Mouse (Mus musculus) intestine, embryonic 15.5 days (tissue): ENCODE data around the gene Slc22a23. TPM values are rescaled to one million over a fixed set of nuclear protein-coding genes. Genes with fewer than 3 reads are reported as not detected.
A peak's percentile ranks its signal among the peaks of the same experiment; 100 is the strongest.

Experiments
- ATAC-seq: fragments of 200-750 bp; cut with Nextera tagmentation; 2 replicates; pipeline ENCODE4 v1.8.0; 2017; ENCODE audit warnings: moderate TSS enrichment, moderate library complexity
- H3K27ac ChIP-seq: fragments of 300-500 bp; sonication (generic); 2 replicates; pipeline ENCODE4 v1.5.1; 2015; ENCODE audit warnings: mild to moderate bottlenecking, inconsistent platforms
- H3K27me3 ChIP-seq: fragments of 300-500 bp; sonication (generic); replicated peaks from 2 replicates; pipeline ENCODE4 v1.6.1; 2015; ENCODE audit warnings: inconsistent platforms
- H3K36me3 ChIP-seq: fragments of 300-500 bp; sonication (generic); 2 replicates; pipeline ENCODE4 v1.6.1; 2015; ENCODE audit warnings: inconsistent platforms
- H3K4me1 ChIP-seq: fragments of 300-500 bp; sonication (generic); replicated peaks from 2 replicates; pipeline ENCODE4 v1.6.1; 2015; ENCODE audit warnings: inconsistent platforms
- H3K4me2 ChIP-seq: fragments of 300-500 bp; sonication (generic); replicated peaks from 2 replicates; pipeline ENCODE4 v1.6.1; 2015; ENCODE audit warnings: mild to moderate bottlenecking, inconsistent platforms
- H3K4me3 ChIP-seq: fragments of 300-500 bp; sonication (generic); replicated peaks from 2 replicates; pipeline ENCODE4 v1.5.1; 2015; ENCODE audit warnings: inconsistent platforms
- H3K9ac ChIP-seq: fragments of 300-500 bp; sonication (generic); 2 replicates; pipeline ENCODE4 v1.6.1; 2015; ENCODE audit warnings: inconsistent platforms
- H3K9me3 ChIP-seq: fragments of 300-500 bp; sonication (generic); 2 replicates; pipeline ENCODE4 v1.6.1; 2016; ENCODE audit warnings: inconsistent platforms
- WGBS: fragments of 180-500 bp; shearing (Covaris S2); methylation state at CpG from one replicate; pipeline ENCODE4 v1.1.7; 2015; 5-methylcytosine and 5-hydroxymethylcytosine counted together
- polyA plus RNA-seq: library from polyadenylated mRNA; unstranded; fragments of >200 nt; fragmentation: Nextera tagmentation; extraction: Ambion mirVana; gene quantifications from 2 replicates; pipeline ENCODE4 v1.2.1, GENCODE M21; 2015

The Slc22a23 gene
- polyA plus RNA-seq, 1 experiment from 2014 or later = 3.2 TPM

GRCm38 (mm10) chr13:34253736-34254135 lies 91.2 kb downstream of the Slc22a23 start:
- no peak for ATAC-seq
- WGBS = 84% methylated on average over 3 of the region's 3 CpGs
- Histone ChIP-seq H3K4me1 (peaks cover 15% of the 10 kb centered on the region), H3K36me3 (no peaks in the 10 kb centered on the region), H3K27ac (no peak overlapping the region), H3K9me3 (no peaks in the 10 kb centered on the region), H3K4me3 (no peak overlapping the region), H3K9ac (no peak overlapping the region), H3K27me3 (no peaks in the 10 kb centered on the region), H3K4me2 (no peak overlapping the region)

GRCm38 (mm10) chr13:34248941-34249920 lies 95.8 kb downstream of the Slc22a23 start:
- H3K4me1 ChIP-seq = peaks cover 9% of the 10 kb centered on the region
- H3K27me3 ChIP-seq = no peaks in the 10 kb centered on the region
- 65% methylated on average over 15 of the region's 15 CpGs for WGBS
- no peaks in the 10 kb centered on the region for H3K36me3 ChIP-seq
- no peak overlapping the region for H3K4me2 ChIP-seq
- no peak overlapping the region for H3K9ac ChIP-seq
- H3K9me3 ChIP-seq = no peaks in the 10 kb centered on the region
- ATAC-seq = peak; percentile 41; the same call in 1 of the 2 replicates
- H3K27ac ChIP-seq = no peak overlapping the region
- no peak overlapping the region for H3K4me3 ChIP-seq

GRCm38 (mm10) chr13:34248107-34248506 lies 96.9 kb downstream of the Slc22a23 start:
- Histone ChIP-seq H3K4me2 (no peak overlapping the region), H3K9ac (no peak overlapping the region), H3K27me3 (no peaks in the 10 kb centered on the region), H3K4me1 (peaks cover 9% of the 10 kb centered on the region), H3K36me3 (no peaks in the 10 kb centered on the region), H3K27ac (no peak overlapping the region), H3K9me3 (no peaks in the 10 kb centered on the region), H3K4me3 (no peak overlapping the region)
- no peak for ATAC-seq
- WGBS = 52% methylated on average over 6 of the region's 6 CpGs

- no peak overlapping the region for H3K27ac ChIP-seq
- no peaks in the 10 kb centered on the region for H3K36me3 ChIP-seq
- peak; percentile 55 for ATAC-seq
- H3K4me3 ChIP-seq = no peak overlapping the region
- peaks cover 9% of the 10 kb centered on the region for H3K4me1 ChIP-seq
- no peaks in the 10 kb centered on the region for H3K9me3 ChIP-seq
- 37% methylated on average over 3 of the region's 3 CpGs for WGBS
- H3K4me2 ChIP-seq = no peak overlapping the region
- H3K27me3 ChIP-seq = no peaks in the 10 kb centered on the region
- H3K9ac ChIP-seq = no peak overlapping the region
These were observed 98.2 kb downstream of the Slc22a23 start for GRCm38 (mm10) chr13:34246821-34247220.

GRCm38 (mm10) chr13:34245216-34245615 lies 99.8 kb downstream of the Slc22a23 start:
- Histone ChIP-seq H3K27me3 (no peaks in the 10 kb centered on the region), H3K36me3 (no peaks in the 10 kb centered on the region), H3K4me3 (no peak overlapping the region), H3K4me1 (peaks cover 9% of the 10 kb centered on the region), H3K9me3 (no peaks in the 10 kb centered on the region), H3K9ac (no peak overlapping the region), H3K4me2 (no peak overlapping the region), H3K27ac (no peak overlapping the region)
- ATAC-seq = no peak
- 78% methylated on average over 6 of the region's 6 CpGs for WGBS

- Histone ChIP-seq H3K4me2 (no peak overlapping the region), H3K9me3 (no peaks in the 10 kb centered on the region), H3K27me3 (no peaks in the 10 kb centered on the region), H3K27ac (no peak overlapping the region), H3K4me1 (peaks cover 11% of the 10 kb centered on the region), H3K4me3 (no peak overlapping the region), H3K36me3 (no peaks in the 10 kb centered on the region), H3K9ac (no peak overlapping the region)
- no peak for ATAC-seq
- 70% methylated on average over 1 of the region's 1 CpGs for WGBS
These were observed 100.8 kb downstream of the Slc22a23 start for GRCm38 (mm10) chr13:34244186-34244585.

- H3K36me3 ChIP-seq = no peaks in the 10 kb centered on the region
- H3K27ac ChIP-seq = no peak overlapping the region
- H3K4me2 ChIP-seq = no peak overlapping the region
- no peaks in the 10 kb centered on the region for H3K9me3 ChIP-seq
- ATAC-seq = no peak
- H3K4me3 ChIP-seq = no peak overlapping the region
- no peak overlapping the region for H3K9ac ChIP-seq
- no peaks in the 10 kb centered on the region for H3K27me3 ChIP-seq
- 0 out of 2 replicates have a peak, but pooled peaks cover 9% of the 10 kb centered on the region for H3K4me1 ChIP-seq
- 25% methylated on average over 3 of the region's 3 CpGs for WGBS
These were observed 102.8 kb downstream of the Slc22a23 start for GRCm38 (mm10) chr13:34242211-34242610.

GRCm38 (mm10) chr13:34240087-34240428 lies 104.9 kb downstream of the Slc22a23 start:
- Histone ChIP-seq H3K36me3 (no peaks in the 10 kb centered on the region), H3K9ac (no peak overlapping the region), H3K4me1 (0 out of 2 replicates have a peak, but pooled peaks cover 9% of the 10 kb centered on the region), H3K4me2 (no peak overlapping the region), H3K27me3 (no peaks in the 10 kb centered on the region), H3K9me3 (no peaks in the 10 kb centered on the region), H3K4me3 (no peak overlapping the region), H3K27ac (0 out of 2 replicates have a peak overlapping the region, but pooled peaks have one; percentile 22)
- ATAC-seq = peak; percentile 66
- 81% methylated on average over 3 of the region's 3 CpGs for WGBS

GRCm38 (mm10) chr13:34239371-34240086 lies 105.5 kb downstream of the Slc22a23 start:
- Histone ChIP-seq H3K27ac (0 out of 2 replicates have a peak overlapping the region, but pooled peaks have one; percentile 22), H3K9ac (no peak overlapping the region)
- WGBS = 35% methylated on average over 11 of the region's 11 CpGs

GRCm38 (mm10) chr13:34238646-34239290 lies 106.2 kb downstream of the Slc22a23 start:
- Histone ChIP-seq H3K36me3 (no peaks in the 10 kb centered on the region), H3K27me3 (no peaks in the 10 kb centered on the region), H3K4me2 (0 out of 2 replicates have a peak overlapping the region, but pooled peaks have one; percentile 22), H3K4me1 (0 out of 2 replicates have a peak, but pooled peaks cover 9% of the 10 kb centered on the region), H3K27ac (no peak overlapping the region), H3K9ac (no peak overlapping the region), H3K9me3 (no peaks in the 10 kb centered on the region), H3K4me3 (no peak overlapping the region)
- WGBS = 34% methylated on average over 14 of the region's 14 CpGs
- ATAC-seq = no peak

More at GRCm38 (mm10) chr13:34239371-34240086, 105.5 kb downstream of the Slc22a23 start:
- peak; percentile 78 for ATAC-seq
- 0 out of 2 replicates have a peak, but pooled peaks cover 9% of the 10 kb centered on the region for H3K4me1 ChIP-seq
- no peaks in the 10 kb centered on the region for H3K9me3 ChIP-seq
- H3K4me3 ChIP-seq = no peak overlapping the region
- H3K36me3 ChIP-seq = no peaks in the 10 kb centered on the region
- no peaks in the 10 kb centered on the region for H3K27me3 ChIP-seq
- 0 out of 2 replicates have a peak overlapping the region, but pooled peaks have one; percentile 22 for H3K4me2 ChIP-seq

- no peak for ATAC-seq
- 95% methylated on average over 6 of the region's 6 CpGs for WGBS
- Histone ChIP-seq H3K9ac (no peak overlapping the region), H3K4me1 (0 out of 2 replicates have a peak, but pooled peaks cover 8% of the 10 kb centered on the region), H3K9me3 (no peaks in the 10 kb centered on the region), H3K4me3 (no peak overlapping the region), H3K27me3 (no peaks in the 10 kb centered on the region), H3K36me3 (no peaks in the 10 kb centered on the region), H3K4me2 (no peak overlapping the region), H3K27ac (no peak overlapping the region)
These were observed 109.9 kb downstream of the Slc22a23 start for GRCm38 (mm10) chr13:34235056-34235455.

- WGBS = 69% methylated on average over 5 of the region's 5 CpGs
- Histone ChIP-seq H3K27me3 (no peaks in the 10 kb centered on the region), H3K4me3 (no peak overlapping the region), H3K9me3 (no peaks in the 10 kb centered on the region), H3K4me1 (0 out of 2 replicates have a peak, but pooled peaks cover 6% of the 10 kb centered on the region), H3K36me3 (no peaks in the 10 kb centered on the region), H3K27ac (no peak overlapping the region), H3K4me2 (no peak overlapping the region), H3K9ac (no peak overlapping the region)
- no peak for ATAC-seq
These were observed 110.5 kb downstream of the Slc22a23 start for GRCm38 (mm10) chr13:34234439-34234838.
